Mouse (Mus musculus) stomach, postnatal 0 days (tissue): ENCODE measurements around the gene Sms. TPM values are rescaled to one million over a fixed set of nuclear protein-coding genes. Genes with fewer than 3 reads are reported as not detected.

Experiments used
- ATAC-seq: fragments of 200-750 bp; cut with Nextera tagmentation; 2 replicates; pipeline ENCODE4 v1.8.0; 2017; ENCODE audit not compliant: low FRiP score, low TSS enrichment
- DNase-seq: peaks from one replicate; pipeline ENCODE4 v3.0.0-alpha.2; 2016; ENCODE audit warnings: low spot score
- H3K27ac ChIP-seq: fragments of 300-500 bp; sonication (generic); replicated peaks from 2 replicates; pipeline ENCODE4 v1.5.1; 2014; ENCODE audit warnings: mild to moderate bottlenecking, control low read depth
- H3K27me3 ChIP-seq: fragments of 300-500 bp; sonication (generic); 2 replicates; pipeline ENCODE4 v1.6.1; 2014; ENCODE audit warnings: low read length; ENCODE audit not compliant: control insufficient read depth, insufficient read depth
- H3K36me3 ChIP-seq: fragments of 300-500 bp; sonication (generic); 2 replicates; pipeline ENCODE4 v1.6.1; 2014; ENCODE audit warnings: low read length, mixed read lengths; ENCODE audit not compliant: control insufficient read depth, insufficient read depth
- H3K4me1 ChIP-seq: fragments of 300-500 bp; sonication (generic); replicated peaks from 2 replicates; pipeline ENCODE4 v1.6.1; 2014; ENCODE audit warnings: antibody characterized with exemption; ENCODE audit not compliant: control insufficient read depth, insufficient read depth
- H3K4me2 ChIP-seq: fragments of 300-500 bp; sonication (generic); replicated peaks from 2 replicates; pipeline ENCODE4 v1.6.1; 2014; ENCODE audit warnings: low read depth, mild to moderate bottlenecking, control low read depth, moderate library complexity
- H3K4me3 ChIP-seq: fragments of 300-500 bp; sonication (generic); 2 replicates; pipeline ENCODE4 v1.5.1; 2014; ENCODE audit warnings: low read depth, low read length, control low read depth
- H3K9ac ChIP-seq: fragments of 300-500 bp; sonication (generic); 2 replicates; pipeline ENCODE4 v1.6.1; 2014; ENCODE audit warnings: mild to moderate bottlenecking, low read length, control low read depth, mixed read lengths
- H3K9me3 ChIP-seq: fragments of 300-500 bp; sonication (generic); 2 replicates; pipeline ENCODE4 v1.6.1; 2016; ENCODE audit warnings: low read length; ENCODE audit not compliant: control insufficient read depth
- CTCF ChIP-seq: IDR thresholded peaks from 2 replicates; pipeline ENCODE4 v1.5.1; 2016; ENCODE audit warnings: antibody characterized with exemption, low read depth, mild to moderate bottlenecking, moderate library complexity
- EP300 ChIP-seq: optimal IDR thresholded peaks from 2 replicates; pipeline ENCODE3; 2016; ENCODE audit warnings: antibody characterized with exemption
- WGBS: fragments of 180-500 bp; shearing (Covaris S2); extraction: QIAGEN DNeasy Blood & Tissue Kit; methylation state at CpG from one replicate; pipeline ENCODE4 v1.1.7; 2014; 5-methylcytosine and 5-hydroxymethylcytosine counted together
- polyA plus RNA-seq: library from polyadenylated mRNA; unstranded; fragments of >200 nt; fragmentation: Nextera tagmentation; extraction: Ambion mirVana; gene quantifications from 2 replicates; pipeline ENCODE4 v1.2.1, GENCODE M21; 2015

The Sms gene
- polyA plus RNA-seq, 1 experiment from 2014 or later, result 30.7 TPM

- no peak for DNase-seq
- Histone ChIP-seq H3K4me3 (no peak overlapping the region), H3K9ac (no peak overlapping the region), H3K4me2 (no peak overlapping the region), H3K4me1 (no peaks in the 10 kb centered on the region), H3K36me3 (no peaks in the 10 kb centered on the region), H3K27ac (no peak overlapping the region), H3K27me3 (no peaks in the 10 kb centered on the region), H3K9me3 (no peaks in the 10 kb centered on the region)
- TF ChIP-seq CTCF (no peak), EP300 (no peak)
- 51% methylated on average over 1 of the region's 1 CpGs for WGBS
- no peak for ATAC-seq
These were observed 26.1 kb downstream of the Sms start for GRCm38 (mm10) chrX:157465949-157466348.

DNA sequence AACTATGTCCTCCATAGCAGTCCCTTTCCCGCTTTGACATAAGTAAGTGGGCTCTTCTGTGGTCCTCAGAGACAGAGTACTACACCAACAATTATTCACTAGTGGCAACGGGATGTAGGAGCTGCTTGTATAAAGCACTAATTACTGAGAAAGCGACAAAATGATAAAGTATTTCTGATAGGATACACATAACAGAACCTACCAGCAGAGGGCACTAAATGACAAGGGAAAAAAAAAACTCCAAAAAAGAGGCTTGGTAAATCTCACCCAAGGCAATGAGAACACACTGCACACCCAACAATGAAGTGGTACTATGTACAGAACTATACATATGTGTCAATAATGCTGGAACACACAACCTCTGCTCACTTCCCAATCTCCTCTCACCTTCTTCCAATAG is 29.4 kb downstream of the Sms start:
- no peak for DNase-seq
- no peaks in the 10 kb centered on the region for H3K9me3 ChIP-seq

GRCm38 (mm10) chrX:157454430-157454829 is 37.7 kb downstream of the Sms start:
- H3K36me3 ChIP-seq, result no peaks in the 10 kb centered on the region
- H3K27me3 ChIP-seq, result no peaks in the 10 kb centered on the region
- 52% methylated on average over 1 of the region's 1 CpGs for WGBS
- no peak for ATAC-seq
- TF ChIP-seq CTCF (peak; percentile 86), EP300 (no peak)
- H3K27ac ChIP-seq, result no peak overlapping the region
- H3K4me3 ChIP-seq, result no peak overlapping the region
- DNase-seq, result peak; percentile 40
- H3K9ac ChIP-seq, result no peak overlapping the region
- no peaks in the 10 kb centered on the region for H3K4me1 ChIP-seq
- no peaks in the 10 kb centered on the region for H3K9me3 ChIP-seq
- H3K4me2 ChIP-seq, result no peak overlapping the region

More for the DNA sequence above, 29.4 kb downstream of the Sms start:
- 66% methylated on average over 3 of the region's 3 CpGs for WGBS
- H3K9ac ChIP-seq, result no peak overlapping the region
- H3K27me3 ChIP-seq, result no peaks in the 10 kb centered on the region
- no peak overlapping the region for H3K4me3 ChIP-seq
- no peak overlapping the region for H3K27ac ChIP-seq
- H3K36me3 ChIP-seq, result no peaks in the 10 kb centered on the region
- TF ChIP-seq EP300 (no peak), CTCF (peak; percentile 66)
- no peak overlapping the region for H3K4me2 ChIP-seq
- ATAC-seq, result no peak
- H3K4me1 ChIP-seq, result no peaks in the 10 kb centered on the region

DNA sequence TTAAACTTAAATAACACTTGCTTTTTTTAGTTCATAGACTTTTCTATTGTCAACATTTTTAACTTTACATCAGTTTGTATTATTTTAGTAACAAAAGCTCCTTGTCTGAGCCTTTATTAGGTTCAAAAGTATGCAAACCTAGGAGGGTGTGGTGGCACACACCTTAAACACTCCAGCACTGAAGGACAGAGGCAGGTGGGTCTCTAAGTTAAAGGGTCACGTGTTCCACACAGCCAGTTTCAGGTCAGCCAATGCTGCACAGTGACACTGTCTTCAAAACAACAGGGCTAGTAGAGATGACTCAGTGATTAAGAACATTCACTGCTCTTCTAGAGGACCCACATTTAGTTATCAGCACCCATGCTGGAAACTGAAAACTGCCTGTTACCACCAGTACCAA is 43.1 kb downstream of the Sms start:
- Histone ChIP-seq H3K4me1 (no peaks in the 10 kb centered on the region), H3K27me3 (no peaks in the 10 kb centered on the region), H3K4me3 (no peak overlapping the region), H3K36me3 (no peaks in the 10 kb centered on the region), H3K9ac (no peak overlapping the region), H3K4me2 (no peak overlapping the region), H3K27ac (no peak overlapping the region), H3K9me3 (no peaks in the 10 kb centered on the region)
- ATAC-seq, result no peak
- 61% methylated on average over 1 of the region's 1 CpGs for WGBS
- DNase-seq, result no peak
- no peak for TF ChIP-seq CTCF
- TF ChIP-seq EP300, result no peak

GRCm38 (mm10) chrX:157447431-157447830 is 44.7 kb downstream of the Sms start:
- no peak overlapping the region for H3K27ac ChIP-seq
- no peak overlapping the region for H3K4me3 ChIP-seq
- TF ChIP-seq CTCF (no peak), EP300 (no peak)
- WGBS, result 88% methylated on average over 6 of the region's 6 CpGs
- H3K9ac ChIP-seq, result no peak overlapping the region
- no peak for ATAC-seq
- no peaks in the 10 kb centered on the region for H3K4me1 ChIP-seq
- no peaks in the 10 kb centered on the region for H3K27me3 ChIP-seq
- DNase-seq, result no peak
- H3K9me3 ChIP-seq, result no peaks in the 10 kb centered on the region
- no peaks in the 10 kb centered on the region for H3K36me3 ChIP-seq
- H3K4me2 ChIP-seq, result no peak overlapping the region

- Histone ChIP-seq H3K4me1 (no peaks in the 10 kb centered on the region), H3K9ac (no peak overlapping the region), H3K9me3 (no peaks in the 10 kb centered on the region), H3K4me3 (no peak overlapping the region), H3K27me3 (no peaks in the 10 kb centered on the region), H3K36me3 (no peaks in the 10 kb centered on the region), H3K27ac (no peak overlapping the region), H3K4me2 (no peak overlapping the region)
- no peak for TF ChIP-seq EP300
- no peak for TF ChIP-seq CTCF
- no peak for DNase-seq
- WGBS, result 63% methylated on average over 1 of the region's 1 CpGs
- no peak for ATAC-seq
These were observed 57.3 kb downstream of the Sms start for GRCm38 (mm10) chrX:157434768-157435167.
